Mouse (Mus musculus) hindbrain, postnatal 0 days (tissue): Measurements from ENCODE around the gene Ttn. TPM values are rescaled to one million over a fixed set of nuclear protein-coding genes. Genes with fewer than 3 reads are reported as not detected.
A peak's percentile ranks its signal among the peaks of the same experiment; 100 is the strongest.

Source experiments
- ATAC-seq: fragments of 200-750 bp; cut with Nextera tagmentation; 2 replicates; pipeline ENCODE4 v1.8.0; 2017; ENCODE audit warnings: mild to moderate bottlenecking, moderate TSS enrichment, moderate library complexity
- DNase-seq: peaks from one replicate; pipeline ENCODE4 v3.0.0-alpha.2; 2015; ENCODE audit warnings: low spot score
- H3K27ac ChIP-seq: fragments of 300-500 bp; sonication (generic); 2 replicates; pipeline ENCODE4 v1.5.1; 2014; ENCODE audit warnings: mild to moderate bottlenecking
- H3K27me3 ChIP-seq: fragments of 300-500 bp; sonication (generic); 2 replicates; pipeline ENCODE4 v1.6.1; 2014; ENCODE audit warnings: low read length, mixed read lengths; ENCODE audit not compliant: insufficient read depth
- H3K36me3 ChIP-seq: fragments of 300-500 bp; sonication (generic); 2 replicates; pipeline ENCODE4 v1.6.1; 2014; ENCODE audit warnings: low read length, mixed read lengths; ENCODE audit not compliant: insufficient read depth
- H3K4me1 ChIP-seq: fragments of 300-500 bp; sonication (generic); 2 replicates; pipeline ENCODE4 v1.6.1; 2014; ENCODE audit warnings: antibody characterized with exemption, low read length, mixed read lengths; ENCODE audit not compliant: insufficient read depth
- H3K4me2 ChIP-seq: fragments of 300-500 bp; sonication (generic); 2 replicates; pipeline ENCODE4 v1.6.1; 2014; ENCODE audit warnings: low read depth, mild to moderate bottlenecking, low read length, moderate library complexity, mixed read lengths
- H3K4me3 ChIP-seq: fragments of 300-500 bp; sonication (generic); 2 replicates; pipeline ENCODE4 v1.5.1; 2014; ENCODE audit warnings: low read length
- H3K9ac ChIP-seq: fragments of 300-500 bp; sonication (generic); replicated peaks from 2 replicates; pipeline ENCODE4 v1.6.1; 2014; ENCODE audit warnings: mild to moderate bottlenecking, low read length, moderate library complexity, mixed read lengths
- H3K9me3 ChIP-seq: fragments of 300-500 bp; sonication (generic); 2 replicates; pipeline ENCODE4 v1.6.1; 2016; ENCODE audit warnings: low read length, mixed read lengths
- CTCF ChIP-seq: IDR thresholded peaks from 2 replicates; pipeline ENCODE4 v1.5.1; 2016; ENCODE audit warnings: antibody characterized with exemption, control low read depth, low read depth
- WGBS: fragments of 180-500 bp; shearing (Covaris S2); extraction: QIAGEN DNeasy Blood & Tissue Kit; methylation state at CpG from one replicate; pipeline ENCODE4 v1.1.7; 2014; 5-methylcytosine and 5-hydroxymethylcytosine counted together
- polyA plus RNA-seq: library from polyadenylated mRNA; unstranded; fragments of >200 nt; fragmentation: Nextera tagmentation; extraction: Ambion mirVana; gene quantifications from 2 replicates; pipeline ENCODE4 v1.2.1, GENCODE M21; 2015
- total RNA-seq: library from RNA; depleted of rRNA; stranded (reverse); fragments of >200 nt; gene quantifications from 2 replicates; pipeline ENCODE4 v1.2.3, GENCODE M21; 2014

The Ttn gene
- total and polyA plus RNA-seq, 2 experiments from 2014 or later, result 0.58 to 0.73 TPM

DNA sequence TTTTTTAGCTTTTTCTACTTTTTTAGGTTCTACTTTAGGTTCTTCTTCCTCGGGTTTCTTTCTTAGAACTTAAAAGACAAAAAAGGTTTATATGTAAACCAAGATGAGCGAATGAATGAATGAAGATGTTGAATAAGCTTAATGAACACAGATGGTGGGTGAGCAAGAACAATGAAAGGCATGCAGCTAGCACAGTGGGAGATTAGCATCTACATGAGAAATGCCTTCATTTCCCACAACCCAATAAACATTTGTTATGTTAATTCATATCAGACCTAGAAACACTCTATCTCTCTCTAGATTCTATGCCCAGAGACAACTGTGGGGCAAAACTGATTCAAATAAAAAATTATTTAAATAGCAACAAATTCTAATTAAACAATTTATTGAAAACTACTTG, 164.6 kb downstream of the Ttn start:
- WGBS, result 13% methylated on average over 2 of the region's 2 CpGs
- Histone ChIP-seq H3K9me3 (no peaks in the 10 kb centered on the region), H3K4me2 (no peak overlapping the region), H3K27ac (no peak overlapping the region), H3K9ac (no peak overlapping the region), H3K27me3 (no peaks in the 10 kb centered on the region), H3K36me3 (no peaks in the 10 kb centered on the region), H3K4me3 (no peak overlapping the region), H3K4me1 (no peaks in the 10 kb centered on the region)
- TF ChIP-seq CTCF, result no peak
- DNase-seq, result peak; percentile 38
- ATAC-seq, result no peak

DNA sequence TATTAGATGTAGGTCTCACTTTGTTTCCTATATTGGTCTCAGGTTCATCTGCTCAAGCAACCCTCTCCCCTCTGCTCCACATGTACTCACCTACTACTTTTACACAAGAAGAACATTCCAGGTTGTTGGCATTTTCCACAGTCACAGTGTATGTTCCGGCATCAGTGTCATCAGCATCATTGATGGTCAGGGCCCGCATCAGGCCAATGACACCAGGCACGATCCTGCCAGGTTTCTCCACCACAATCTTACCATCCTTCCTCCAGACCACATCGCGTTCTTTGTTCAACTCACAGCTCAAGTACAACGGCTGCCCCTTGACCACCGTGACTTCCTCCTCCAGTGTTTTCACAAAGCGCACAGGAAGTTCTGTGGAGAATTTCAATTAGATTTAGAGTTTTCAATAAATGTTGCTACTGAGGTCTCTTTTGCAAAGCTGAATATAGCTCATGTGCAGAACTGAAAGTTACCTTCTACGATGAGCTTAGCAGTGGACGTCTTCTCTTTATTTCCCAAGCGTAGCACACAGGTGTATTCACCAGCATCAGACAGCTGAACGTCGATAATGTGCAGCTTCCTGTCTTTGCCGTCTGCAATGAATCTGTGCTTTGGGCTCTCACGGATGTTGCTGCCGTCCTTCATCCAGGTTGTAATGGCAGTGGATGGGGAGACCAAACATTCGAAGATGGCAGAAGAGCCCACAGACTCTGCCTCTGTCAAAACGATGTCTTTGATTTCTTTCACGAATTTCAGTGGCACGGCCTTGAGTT, 168.1 kb downstream of the Ttn start:
- DNase-seq, result no peak
- H3K4me3 ChIP-seq, result no peak overlapping the region

GRCm38 (mm10) chr2:76811160-76811559, 171.2 kb downstream of the Ttn start:
- no peaks in the 10 kb centered on the region for H3K36me3 ChIP-seq
- no peaks in the 10 kb centered on the region for H3K27me3 ChIP-seq
- H3K27ac ChIP-seq, result no peak overlapping the region
- H3K9ac ChIP-seq, result no peak overlapping the region
- no peak for ATAC-seq
- no peak overlapping the region for H3K4me2 ChIP-seq
- no peaks in the 10 kb centered on the region for H3K9me3 ChIP-seq
- no peak for DNase-seq
- WGBS, result 94% methylated on average over 17 of the region's 17 CpGs
- H3K4me1 ChIP-seq, result no peaks in the 10 kb centered on the region
- no peak overlapping the region for H3K4me3 ChIP-seq
- TF ChIP-seq CTCF, result no peak

More for the DNA sequence above, 168.1 kb downstream of the Ttn start:
- TF ChIP-seq CTCF, result no peak
- no peak for ATAC-seq
- H3K36me3 ChIP-seq, result no peaks in the 10 kb centered on the region
- H3K4me2 ChIP-seq, result no peak overlapping the region
- 93% methylated on average over 20 of the region's 20 CpGs for WGBS
- H3K9ac ChIP-seq, result no peak overlapping the region
- H3K27ac ChIP-seq, result no peak overlapping the region
- H3K4me1 ChIP-seq, result no peaks in the 10 kb centered on the region
- no peaks in the 10 kb centered on the region for H3K9me3 ChIP-seq
- H3K27me3 ChIP-seq, result no peaks in the 10 kb centered on the region

- WGBS, result 93% methylated on average over 10 of the region's 10 CpGs
- no peak overlapping the region for H3K9ac ChIP-seq
- TF ChIP-seq CTCF, result no peak
- no peak for ATAC-seq
- H3K27ac ChIP-seq, result no peak overlapping the region
- no peaks in the 10 kb centered on the region for H3K27me3 ChIP-seq
- no peaks in the 10 kb centered on the region for H3K36me3 ChIP-seq
- no peak overlapping the region for H3K4me3 ChIP-seq
- no peaks in the 10 kb centered on the region for H3K4me1 ChIP-seq
- H3K9me3 ChIP-seq, result no peaks in the 10 kb centered on the region
- no peak for DNase-seq
- no peak overlapping the region for H3K4me2 ChIP-seq
These were observed 174.0 kb downstream of the Ttn start for GRCm38 (mm10) chr2:76808334-76808733.

DNA sequence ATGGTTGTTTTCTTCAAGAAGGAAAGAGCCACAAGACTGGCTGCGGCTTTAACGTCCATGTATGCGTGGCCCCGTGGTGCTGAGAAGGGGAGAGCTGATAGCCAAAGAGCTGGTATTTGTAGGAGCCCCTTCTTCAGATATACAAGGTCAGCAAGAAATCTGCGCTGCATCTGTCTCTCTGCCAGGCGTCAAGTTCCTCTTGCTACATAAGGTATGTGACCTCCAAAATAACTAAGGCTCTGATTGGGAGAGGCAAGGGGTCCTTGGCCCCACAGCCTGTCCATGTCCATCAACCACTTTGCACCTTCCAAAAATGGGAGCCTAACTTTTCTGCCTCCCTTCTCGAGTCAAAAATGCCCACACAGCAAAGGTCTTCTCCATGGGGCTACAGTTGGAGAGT, 175.1 kb downstream of the Ttn start:
- H3K36me3 ChIP-seq, result no peaks in the 10 kb centered on the region
- H3K27ac ChIP-seq, result no peak overlapping the region
- no peaks in the 10 kb centered on the region for H3K27me3 ChIP-seq
- H3K4me2 ChIP-seq, result no peak overlapping the region
- no peaks in the 10 kb centered on the region for H3K9me3 ChIP-seq
- H3K4me3 ChIP-seq, result no peak overlapping the region
- ATAC-seq (no peak), DNase-seq (no peak)
- WGBS, result 86% methylated on average over 7 of the region's 7 CpGs
- TF ChIP-seq CTCF, result no peak
- no peak overlapping the region for H3K9ac ChIP-seq
- no peaks in the 10 kb centered on the region for H3K4me1 ChIP-seq

- no peak overlapping the region for H3K9ac ChIP-seq
- H3K4me2 ChIP-seq, result no peak overlapping the region
- no peaks in the 10 kb centered on the region for H3K36me3 ChIP-seq
- no peak for ATAC-seq
- no peak for DNase-seq
- H3K27ac ChIP-seq, result no peak overlapping the region
- no peaks in the 10 kb centered on the region for H3K4me1 ChIP-seq
- H3K9me3 ChIP-seq, result no peaks in the 10 kb centered on the region
- no peaks in the 10 kb centered on the region for H3K27me3 ChIP-seq
- H3K4me3 ChIP-seq, result no peak overlapping the region
- no peak for TF ChIP-seq CTCF
- WGBS, result 82% methylated on average over 9 of the region's 9 CpGs
These were observed 175.5 kb downstream of the Ttn start for GRCm38 (mm10) chr2:76806861-76807260.

DNA sequence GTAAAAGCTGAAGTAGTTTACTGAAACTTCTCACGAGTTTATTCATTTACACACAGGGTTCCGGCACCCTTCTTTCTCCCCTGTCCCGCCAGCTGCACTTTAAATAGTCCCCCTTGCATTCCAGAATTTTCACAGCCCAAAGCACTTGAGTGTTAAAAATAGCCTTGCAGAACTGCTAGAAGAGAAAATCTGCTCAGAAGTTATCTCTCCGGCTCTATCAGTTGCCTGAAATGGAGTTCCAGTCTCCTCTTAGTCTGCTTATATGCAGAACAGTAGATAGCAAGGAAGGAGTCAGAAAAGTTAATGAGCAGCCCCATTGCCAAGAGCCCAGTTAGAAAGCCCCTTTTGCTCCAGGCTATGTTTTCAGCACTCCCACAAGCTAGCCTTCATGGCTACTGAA, 176.0 kb downstream of the Ttn start:
- Histone ChIP-seq H3K9me3 (no peaks in the 10 kb centered on the region), H3K9ac (no peak overlapping the region), H3K4me2 (no peak overlapping the region), H3K27me3 (no peaks in the 10 kb centered on the region), H3K4me1 (no peaks in the 10 kb centered on the region), H3K27ac (no peak overlapping the region), H3K36me3 (no peaks in the 10 kb centered on the region), H3K4me3 (no peak overlapping the region)
- ATAC-seq (no peak), DNase-seq (no peak)
- TF ChIP-seq CTCF, result no peak
- 67% methylated on average over 4 of the region's 4 CpGs for WGBS
